Mouse (Mus musculus) MEL (cell line): ENCODE data around the gene Kif5a.

Experiments used
- RAD21 ChIP-seq: IDR thresholded peaks from 2 replicates; pipeline ENCODE4 v1.6.1; 2011; ENCODE audit warnings: mild to moderate bottlenecking, low read depth, low read length, improper control_type of control experiment
- SMC3 ChIP-seq: IDR thresholded peaks from 2 replicates; pipeline ENCODE4 v1.6.1; 2011; ENCODE audit warnings: low read depth, low read length, improper control_type of control experiment

DNA sequence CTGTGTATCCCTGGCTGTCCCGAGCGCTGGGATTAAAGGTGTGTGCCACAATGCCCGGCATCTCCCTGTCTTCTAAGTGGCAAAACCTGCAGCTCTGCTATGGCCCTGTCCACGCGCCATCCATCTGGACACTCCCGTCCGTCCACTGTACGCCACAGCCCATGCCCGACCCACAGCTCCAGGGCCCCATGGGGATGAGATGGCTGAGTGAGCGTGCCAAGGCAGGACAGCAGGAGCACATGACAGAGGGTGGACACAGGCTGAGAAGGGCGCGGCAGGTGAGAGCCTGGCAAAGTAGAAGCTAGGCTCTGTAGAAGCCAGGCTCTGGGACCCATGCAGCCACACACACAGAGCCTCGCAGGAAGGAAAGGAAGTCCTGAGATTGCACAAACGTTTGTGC, 31.4 kb downstream of the Kif5a start:
- TF ChIP-seq RAD21 (no peak), SMC3 (no peak)
